Mouse (Mus musculus): ENCODE results near the gene Gapdh. TPM values are rescaled to one million over a fixed set of nuclear protein-coding genes. Genes with fewer than 3 reads are reported as not detected.

Gapdh gene
- polyA plus RNA-seq, 2 experiments: 1,040 to 1,875 TPM

DNA sequence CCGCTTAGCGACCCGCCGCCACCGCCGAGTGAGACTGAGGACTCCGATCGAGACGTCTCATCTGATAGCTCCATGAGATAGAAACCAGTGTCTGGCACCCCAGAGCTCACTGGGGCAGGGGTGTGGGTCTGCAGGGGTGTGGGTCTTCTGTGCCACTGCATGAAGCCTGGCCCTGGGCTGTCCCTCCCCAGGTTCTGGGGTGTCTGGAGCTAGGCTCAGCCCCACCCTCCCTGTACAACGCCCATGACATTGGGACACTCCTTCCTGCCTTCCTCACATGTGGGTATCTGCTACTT is 5.8 kb downstream of the Gapdh start:
- H3K27ac ChIP-seq: no peak overlapping the region
- WGBS (ENCODE audit: insufficient replicate concordance): 38% methylated on average over 10 of the region's 10 CpGs
- no peak for TF ChIP-seq EP300 (IDR thresholded peaks at IDR 0.05; ENCODE audit: low read depth)
- TF ChIP-seq CTCF (IDR thresholded peaks at IDR 0.05; ENCODE audit: low read depth): no peak
- H3K9ac ChIP-seq (replicated peaks): no peak overlapping the region
- peaks cover 7 to 26% of the 10 kb centered on the region in 2 experiments for H3K4me1 ChIP-seq (replicated peaks; ENCODE audit: control insufficient read depth in 2 of 2, insufficient read depth in 2 of 2, low read length in 1 of 2)
- H3K36me3 ChIP-seq (replicated peaks; ENCODE audit: control insufficient read depth, insufficient read depth, low read depth): peaks cover 12% of the 10 kb centered on the region
- no peaks in the 10 kb centered on the region for H3K27me3 ChIP-seq (ENCODE audit: control insufficient read depth, insufficient read depth, low read length)
- no peak overlapping the region for H3K4me3 ChIP-seq (ENCODE audit: insufficient read depth in 1 of 2, low read depth in 2 of 2, low read length in 2 of 2)
- peak overlapping the region; percentile 28 for H3K4me2 ChIP-seq (ENCODE audit: low read depth)
- no peak for ATAC-seq (ENCODE audit: insufficient read depth)
- no peak for DNase-seq (ENCODE audit: low read depth in 3 of 3, low spot score in 3 of 3)
- H3K9me3 ChIP-seq (ENCODE audit: control insufficient read depth, low read length): no peaks in the 10 kb centered on the region

DNA sequence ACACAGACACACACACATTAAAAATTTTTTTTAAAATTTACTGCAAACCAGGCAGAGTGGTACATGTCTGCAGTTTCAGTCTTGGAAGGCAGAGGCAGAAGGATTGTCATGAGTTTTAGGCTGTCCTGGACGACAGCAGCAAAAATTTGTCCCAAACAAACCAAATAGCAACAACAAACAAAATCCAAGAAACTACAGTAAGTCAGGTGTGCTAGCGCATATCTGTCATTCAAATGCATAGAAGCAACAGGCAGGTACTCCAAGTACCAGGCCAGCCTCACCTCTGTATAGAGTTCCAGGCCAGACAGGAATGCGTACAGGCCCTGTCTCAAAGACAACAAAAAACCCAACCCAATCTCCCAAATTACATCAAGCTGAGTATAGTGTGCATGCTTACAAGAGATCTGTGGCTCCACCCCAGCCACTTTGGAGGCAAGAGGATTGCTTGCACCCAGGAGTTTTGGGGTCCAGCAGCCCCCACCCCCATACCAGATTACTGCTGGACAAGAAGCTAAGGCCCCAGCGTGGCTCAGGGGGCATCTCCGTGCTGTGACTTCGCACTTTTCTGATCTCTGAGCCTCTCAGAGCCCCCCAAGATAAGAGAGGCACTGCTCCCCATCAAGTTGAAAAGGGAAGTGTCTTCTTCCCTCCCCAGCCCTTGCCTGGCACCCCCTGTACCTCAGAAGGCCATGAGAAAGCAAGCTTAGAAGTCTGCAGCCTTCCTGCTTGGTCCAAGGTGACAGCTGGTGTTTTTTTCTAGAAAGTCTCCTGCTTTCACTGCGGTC is 6.3 kb downstream of the Gapdh start:
- ATAC-seq (ENCODE audit: insufficient read depth): no peak
- no peak overlapping the region for H3K9ac ChIP-seq (replicated peaks)
- WGBS (ENCODE audit: insufficient replicate concordance): 47% methylated on average over 7 of the region's 7 CpGs
- H3K4me1 ChIP-seq (replicated peaks; ENCODE audit: control insufficient read depth in 2 of 2, insufficient read depth in 2 of 2, low read length in 1 of 2): peaks cover 7 to 31% of the 10 kb centered on the region in 2 experiments
- H3K36me3 ChIP-seq (replicated peaks; ENCODE audit: control insufficient read depth, insufficient read depth, low read depth): peaks cover 12% of the 10 kb centered on the region
- H3K9me3 ChIP-seq (ENCODE audit: control insufficient read depth, low read length): no peaks in the 10 kb centered on the region
- no peak for TF ChIP-seq EP300 (IDR thresholded peaks at IDR 0.05; ENCODE audit: low read depth)
- no peak for TF ChIP-seq CTCF (IDR thresholded peaks at IDR 0.05; ENCODE audit: low read depth)
- no peak overlapping the region for H3K4me3 ChIP-seq (ENCODE audit: insufficient read depth in 1 of 2, low read depth in 2 of 2, low read length in 2 of 2)
- no peak overlapping the region for H3K27ac ChIP-seq
- DNase-seq (ENCODE audit: low read depth in 3 of 3, low spot score in 3 of 3): no peak
- no peaks in the 10 kb centered on the region for H3K27me3 ChIP-seq (ENCODE audit: control insufficient read depth, insufficient read depth, low read length)
- peak overlapping the region; percentile 28 for H3K4me2 ChIP-seq (ENCODE audit: low read depth)

DNA sequence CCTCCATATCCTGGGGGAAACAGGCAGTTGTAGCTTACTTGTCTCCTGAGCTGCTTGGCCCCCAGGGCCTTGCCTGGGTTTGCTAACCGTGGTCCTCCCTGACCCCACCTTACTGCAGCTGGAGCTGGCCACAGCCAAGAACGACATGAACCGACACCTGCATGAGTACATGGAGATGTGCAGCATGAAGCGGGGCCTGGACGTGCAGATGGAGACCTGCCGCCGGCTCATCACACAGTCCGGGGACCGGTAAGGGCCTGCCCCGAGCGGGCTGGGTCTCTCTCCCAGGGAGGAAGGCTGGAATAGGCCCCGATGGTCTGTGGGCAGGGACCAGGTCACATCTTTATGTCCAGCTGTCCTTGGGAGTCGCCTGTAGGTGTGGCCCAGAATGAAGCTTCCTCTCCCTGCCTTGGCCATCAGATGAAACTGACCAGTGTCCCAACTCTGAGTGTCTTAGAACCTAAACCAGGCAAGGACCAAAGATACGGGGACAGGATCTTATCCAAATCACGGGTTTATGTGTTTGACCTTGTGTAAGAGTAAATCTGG is 7.2 kb downstream of the Gapdh start:
- H3K4me1 ChIP-seq (replicated peaks; ENCODE audit: control insufficient read depth in 2 of 2, insufficient read depth in 2 of 2, low read length in 1 of 2): peaks cover 7 to 30% of the 10 kb centered on the region in 2 experiments
- no peaks in the 10 kb centered on the region for H3K27me3 ChIP-seq (ENCODE audit: control insufficient read depth, insufficient read depth, low read length)
- H3K9me3 ChIP-seq (ENCODE audit: control insufficient read depth, low read length): no peaks in the 10 kb centered on the region
- WGBS (ENCODE audit: insufficient replicate concordance): 80% methylated on average over 15 of the region's 15 CpGs
- ATAC-seq (ENCODE audit: insufficient read depth) (no peak), DNase-seq (ENCODE audit: low read depth in 3 of 3, low spot score in 3 of 3) (no peak)
- H3K4me2 ChIP-seq (ENCODE audit: low read depth): no peak overlapping the region
- no peak overlapping the region for H3K4me3 ChIP-seq (ENCODE audit: insufficient read depth in 1 of 2, low read depth in 2 of 2, low read length in 2 of 2)
- no peak overlapping the region for H3K9ac ChIP-seq (replicated peaks)
- H3K27ac ChIP-seq: no peak overlapping the region
- H3K36me3 ChIP-seq (replicated peaks; ENCODE audit: control insufficient read depth, insufficient read depth, low read depth): peaks cover 12% of the 10 kb centered on the region
- TF ChIP-seq CTCF (IDR thresholded peaks at IDR 0.05; ENCODE audit: low read depth) (no peak), EP300 (IDR thresholded peaks at IDR 0.05; ENCODE audit: low read depth) (no peak)

DNA sequence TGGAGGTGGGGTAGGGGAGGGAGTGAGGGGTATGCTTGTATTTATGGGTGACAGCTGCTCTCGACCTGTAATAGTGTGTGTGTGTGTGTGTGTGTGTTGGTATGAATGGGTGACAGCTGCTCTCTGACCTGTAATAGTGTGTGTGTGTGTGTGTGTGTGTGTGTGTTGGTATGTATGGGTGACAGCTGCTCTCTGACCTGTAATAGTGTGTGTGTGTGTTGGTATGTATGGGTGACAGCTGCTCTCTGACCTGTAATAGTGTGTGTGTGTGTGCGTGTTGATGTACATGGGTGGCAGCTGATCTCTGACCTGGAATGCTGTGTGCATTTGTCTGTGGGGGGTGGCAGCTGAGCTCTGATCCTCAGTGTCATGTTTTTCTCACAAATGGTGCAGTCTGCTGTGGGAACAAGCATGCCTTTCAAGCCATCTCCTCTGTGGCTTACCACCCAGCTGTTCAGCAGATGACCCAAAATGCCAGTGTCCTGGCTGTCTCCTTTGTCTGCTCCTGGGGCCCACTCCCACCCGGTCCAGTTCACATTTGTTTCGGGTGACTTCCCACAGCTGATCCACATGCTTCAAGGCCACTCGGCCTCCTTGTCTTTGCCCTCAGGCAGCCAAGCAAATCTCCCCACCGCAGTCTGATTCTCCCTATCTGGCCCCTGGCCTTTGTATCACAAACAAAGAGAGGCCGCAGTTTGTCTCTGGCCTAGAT is 9.2 kb downstream of the Gapdh start:
- Histone ChIP-seq H3K4me1 (replicated peaks; ENCODE audit: control insufficient read depth in 2 of 2, insufficient read depth in 2 of 2, low read length in 1 of 2) (peaks cover 15 to 29% of the 10 kb centered on the region in 2 experiments), H3K9ac (replicated peaks) (no peak overlapping the region), H3K36me3 (replicated peaks; ENCODE audit: control insufficient read depth, insufficient read depth, low read depth) (peaks cover 2% of the 10 kb centered on the region), H3K9me3 (ENCODE audit: control insufficient read depth, low read length) (no peaks in the 10 kb centered on the region), H3K4me3 (ENCODE audit: insufficient read depth in 1 of 2, low read depth in 2 of 2, low read length in 2 of 2) (no peak overlapping the region), H3K27me3 (ENCODE audit: control insufficient read depth, insufficient read depth, low read length) (no peaks in the 10 kb centered on the region), H3K4me2 (ENCODE audit: low read depth) (no peak overlapping the region), H3K27ac (no peak overlapping the region)
- TF ChIP-seq EP300 (IDR thresholded peaks at IDR 0.05; ENCODE audit: low read depth) (no peak), CTCF (IDR thresholded peaks at IDR 0.05; ENCODE audit: low read depth) (no peak)
- no peak for ATAC-seq (ENCODE audit: insufficient read depth)
- DNase-seq (ENCODE audit: low read depth in 3 of 3, low spot score in 3 of 3): no peak
- WGBS (ENCODE audit: insufficient replicate concordance): 75% methylated on average over 7 of the region's 7 CpGs

DNA sequence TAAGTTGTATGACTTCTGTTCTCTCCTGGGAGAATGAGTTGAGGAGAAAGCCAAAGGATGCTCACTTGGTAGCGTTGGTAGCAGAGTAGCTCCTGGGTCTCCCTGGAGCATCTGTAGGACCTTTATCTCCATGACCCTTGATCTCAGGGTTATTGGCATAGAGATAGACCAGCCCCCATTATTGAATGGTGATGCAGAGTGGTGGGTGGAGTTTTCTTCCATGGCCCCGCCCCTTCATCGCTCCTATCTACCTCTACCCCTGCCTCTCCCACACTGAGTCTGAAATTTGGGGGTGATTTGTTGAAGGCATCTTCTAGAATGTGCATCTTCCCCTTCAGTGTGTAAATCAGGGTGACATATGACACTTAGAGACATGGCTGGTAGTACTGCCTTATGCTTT is 9.8 kb downstream of the Gapdh start:
- 63% methylated on average over 3 of the region's 3 CpGs for WGBS (ENCODE audit: insufficient replicate concordance)
- H3K27ac ChIP-seq: no peak overlapping the region
- no peak for ATAC-seq (ENCODE audit: insufficient read depth)

More for the DNA sequence above, 9.8 kb downstream of the Gapdh start:
- H3K9me3 ChIP-seq (ENCODE audit: control insufficient read depth, low read length): no peaks in the 10 kb centered on the region
- no peak overlapping the region for H3K9ac ChIP-seq (replicated peaks)
- H3K4me2 ChIP-seq (ENCODE audit: low read depth): no peak overlapping the region
- no peak overlapping the region for H3K4me3 ChIP-seq (ENCODE audit: insufficient read depth in 1 of 2, low read depth in 2 of 2, low read length in 2 of 2)
- peaks cover 15 to 29% of the 10 kb centered on the region in 2 experiments for H3K4me1 ChIP-seq (replicated peaks; ENCODE audit: control insufficient read depth in 2 of 2, insufficient read depth in 2 of 2, low read length in 1 of 2)
- DNase-seq (ENCODE audit: low read depth in 3 of 3, low spot score in 3 of 3): no peak
- no peak for TF ChIP-seq EP300 (IDR thresholded peaks at IDR 0.05; ENCODE audit: low read depth)
- TF ChIP-seq CTCF (IDR thresholded peaks at IDR 0.05; ENCODE audit: low read depth): no peak
- peaks cover 2% of the 10 kb centered on the region for H3K36me3 ChIP-seq (replicated peaks; ENCODE audit: control insufficient read depth, insufficient read depth, low read depth)
- no peaks in the 10 kb centered on the region for H3K27me3 ChIP-seq (ENCODE audit: control insufficient read depth, insufficient read depth, low read length)
